Mouse (Mus musculus) ES-E14 (cell line): ENCODE measurements around the gene Med9.

Source experiments
- CHD2 ChIP-seq: IDR thresholded peaks from 2 replicates; pipeline ENCODE4 v1.6.1; 2014; ENCODE audit warnings: mild to moderate bottlenecking, low read depth, low read length, inconsistent platforms
- HCFC1 ChIP-seq: IDR thresholded peaks from 2 replicates; pipeline ENCODE4 v1.6.1; 2012; ENCODE audit warnings: low read length, inconsistent platforms, borderline replicate concordance; ENCODE audit not compliant: insufficient read depth
- MAFK ChIP-seq: IDR thresholded peaks from 2 replicates; pipeline ENCODE4 v1.6.1; 2014; ENCODE audit warnings: mild to moderate bottlenecking, low read depth, low read length, inconsistent platforms; ENCODE audit not compliant: insufficient read depth
- ZC3H11A ChIP-seq: IDR thresholded peaks from 2 replicates; pipeline ENCODE4 v1.6.1; 2012; ENCODE audit warnings: low read depth, mild to moderate bottlenecking, inconsistent platforms, low read length, borderline replicate concordance
- ZNF384 ChIP-seq: IDR thresholded peaks from 2 replicates; pipeline ENCODE4 v1.6.1; 2012; ENCODE audit warnings: low read depth, low read length, inconsistent platforms

- TF ChIP-seq CHD2 (no peak), ZC3H11A (no peak), ZNF384 (no peak), HCFC1 (no peak), MAFK (no peak)
Observed at GRCm38 (mm10) chr11:59920331-59920730, 27.7 kb upstream of the Med9 start.
